Mouse (Mus musculus) bone marrow, adult 2 months (tissue): Measurements from ENCODE around the gene Plch2. TPM values are rescaled to one million over a fixed set of nuclear protein-coding genes. Genes with fewer than 3 reads are reported as not detected.

Source experiments
- H3K27ac ChIP-seq: fragments of 200-500 bp; 2 replicates; pipeline ENCODE4 v1.5.1; 2012; ENCODE audit warnings: low read depth, mild to moderate bottlenecking, control low read depth, inconsistent platforms, low read length; ENCODE audit not compliant: control insufficient read depth, poor library complexity, insufficient read depth
- H3K4me1 ChIP-seq: fragments of 200-500 bp; 2 replicates; pipeline ENCODE4 v1.6.1; 2011; ENCODE audit warnings: low read length; ENCODE audit not compliant: control insufficient read depth, insufficient read depth
- H3K4me3 ChIP-seq: fragments of 200-500 bp; replicated peaks from 2 replicates; pipeline ENCODE3; 2011; ENCODE audit warnings: mild to moderate bottlenecking, low read depth, low read length, control low read depth; ENCODE audit not compliant: control insufficient read depth
- CTCF ChIP-seq: fragments of 200-500 bp; IDR thresholded peaks from 2 replicates; pipeline ENCODE4 v1.5.1; 2011; ENCODE audit warnings: low read length, control low read depth; ENCODE audit not compliant: control insufficient read depth, insufficient read depth
- POLR2A ChIP-seq: fragments of 200-500 bp; IDR thresholded peaks from 2 replicates; pipeline ENCODE4 v1.6.1; 2011; ENCODE audit warnings: low read depth, mild to moderate bottlenecking, control low read depth, low read length, borderline replicate concordance; ENCODE audit not compliant: control insufficient read depth
- WGBS: fragments of 180-500 bp; shearing (Covaris S2); methylation state at CpG from one replicate; pipeline ENCODE4 v1.1.7; 2018; 5-methylcytosine and 5-hydroxymethylcytosine counted together
- polyA plus RNA-seq: library from polyadenylated mRNA; stranded (reverse); fragments of >200 nt; gene quantifications from 2 replicates; pipeline ENCODE4 v1.2.4, GENCODE M21; 2011; ENCODE audit warnings: low replicate concordance; ENCODE audit not compliant: missing spikeins, insufficient read depth, insufficient read length

Gene Plch2
- polyA plus RNA-seq, 1 experiment, result not detected

DNA sequence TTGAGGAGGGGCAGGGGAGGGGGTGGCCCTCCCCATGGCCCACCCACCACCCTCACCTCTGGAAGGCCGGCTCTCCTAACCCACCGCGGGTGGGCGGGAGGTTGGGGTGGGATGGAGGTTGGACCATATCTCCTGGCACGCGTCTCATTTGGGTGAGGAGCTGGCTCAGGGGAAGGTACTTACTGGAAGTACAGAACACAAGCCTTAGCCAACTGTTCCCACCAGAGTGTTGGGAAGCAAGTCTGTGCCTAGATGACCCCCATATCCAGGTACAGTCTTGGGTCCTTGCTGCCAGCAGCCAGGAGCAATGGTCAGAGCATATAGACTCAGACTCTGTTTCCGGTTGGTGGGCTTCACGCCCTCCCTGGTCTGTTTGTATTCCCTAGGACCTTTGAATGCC, 98.0 kb downstream of the Plch2 start:
- Histone ChIP-seq H3K4me1 (peaks cover 2% of the 10 kb centered on the region), H3K4me3 (no peak overlapping the region), H3K27ac (no peak overlapping the region)
- no peak for TF ChIP-seq POLR2A
- 63% methylated on average over 8 of the region's 8 CpGs for WGBS

DNA sequence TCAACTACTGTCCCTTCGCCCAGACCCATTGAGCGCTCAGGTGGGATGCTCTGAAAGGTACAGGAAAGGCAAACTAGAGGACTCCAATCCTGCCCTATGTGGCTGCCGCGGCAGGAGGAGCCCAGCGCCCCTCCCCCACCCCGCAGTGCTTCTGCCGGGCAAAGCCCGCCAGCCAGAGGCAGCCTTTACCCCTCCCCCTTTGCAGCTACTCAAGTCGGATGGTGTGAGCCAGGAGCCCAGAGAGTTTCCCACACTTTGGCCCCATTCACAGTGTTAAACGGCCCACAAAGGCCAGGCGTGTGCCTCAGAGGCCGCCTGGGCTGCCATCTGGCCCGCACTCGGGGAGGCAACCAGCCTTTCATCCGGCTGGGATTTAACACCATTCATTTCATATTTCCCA, 98.4 kb downstream of the Plch2 start:
- no peak overlapping the region for H3K27ac ChIP-seq
- no peak overlapping the region for H3K4me3 ChIP-seq
- peaks cover under 1% of the 10 kb centered on the region for H3K4me1 ChIP-seq
- no peak for TF ChIP-seq CTCF
- TF ChIP-seq POLR2A, result no peak
- 33% methylated on average over 15 of the region's 15 CpGs for WGBS

DNA sequence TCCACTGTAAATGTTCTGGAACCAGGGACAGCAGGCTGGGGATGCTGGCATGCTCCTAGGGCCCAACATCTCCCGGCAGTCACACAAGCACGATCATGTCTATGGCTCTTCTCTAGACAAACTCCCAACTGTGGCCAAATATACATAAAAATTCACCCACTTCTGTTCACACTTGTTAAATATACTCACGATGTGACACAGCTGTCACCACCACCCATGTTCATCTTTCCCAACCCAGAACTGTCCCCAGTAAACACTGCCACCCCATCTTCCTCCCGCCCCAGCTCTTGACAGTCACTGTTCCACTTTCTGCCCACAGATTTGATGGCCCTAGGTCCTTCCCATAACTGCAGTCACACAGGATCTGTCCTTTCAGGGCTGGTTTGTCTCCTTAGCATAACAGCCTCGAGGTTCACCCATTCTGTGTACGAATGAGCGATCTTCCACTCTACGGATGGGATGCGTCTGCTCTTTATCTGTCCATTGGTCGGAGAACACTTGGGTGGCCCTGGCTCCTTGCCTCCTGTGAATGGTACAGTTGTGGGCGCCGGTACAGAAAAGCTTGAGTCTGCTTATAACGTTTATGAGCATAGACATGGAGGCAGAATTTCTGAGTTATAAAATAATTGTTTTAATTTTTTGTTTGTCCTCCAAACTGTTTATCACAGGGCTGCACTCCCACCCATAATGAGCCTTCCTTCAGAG, 99.1 kb downstream of the Plch2 start:
- TF ChIP-seq POLR2A, result no peak
- no peak for TF ChIP-seq CTCF
- H3K4me3 ChIP-seq, result no peak overlapping the region
- WGBS, result 73% methylated on average over 13 of the region's 13 CpGs
- no peaks in the 10 kb centered on the region; the same call in 1 of the 2 replicates for H3K4me1 ChIP-seq
- H3K27ac ChIP-seq, result no peak overlapping the region

DNA sequence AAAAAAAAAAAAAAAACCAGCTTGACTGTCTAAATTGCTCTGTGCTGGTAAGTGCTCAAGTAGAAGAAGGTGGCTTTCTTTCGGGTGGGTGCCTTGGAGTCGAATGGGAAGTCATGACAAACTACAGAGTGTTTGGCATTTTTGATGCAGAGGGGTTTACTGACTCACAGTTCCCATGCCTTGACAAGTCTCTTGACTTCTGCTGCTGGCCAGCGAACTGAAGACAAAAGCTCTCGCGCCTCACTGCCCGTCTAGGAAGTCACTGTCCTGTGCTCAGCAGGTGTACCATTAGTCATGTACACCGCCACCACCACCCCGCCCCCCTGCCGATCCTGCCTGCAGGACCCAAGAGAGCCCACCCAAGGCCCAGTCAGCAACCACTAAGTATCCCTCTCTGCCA, 100.0 kb downstream of the Plch2 start:
- 62% methylated on average over 9 of the region's 9 CpGs for WGBS
- TF ChIP-seq CTCF (no peak), POLR2A (no peak)
- Histone ChIP-seq H3K27ac (no peak overlapping the region), H3K4me1 (no peaks in the 10 kb centered on the region), H3K4me3 (no peak overlapping the region)

DNA sequence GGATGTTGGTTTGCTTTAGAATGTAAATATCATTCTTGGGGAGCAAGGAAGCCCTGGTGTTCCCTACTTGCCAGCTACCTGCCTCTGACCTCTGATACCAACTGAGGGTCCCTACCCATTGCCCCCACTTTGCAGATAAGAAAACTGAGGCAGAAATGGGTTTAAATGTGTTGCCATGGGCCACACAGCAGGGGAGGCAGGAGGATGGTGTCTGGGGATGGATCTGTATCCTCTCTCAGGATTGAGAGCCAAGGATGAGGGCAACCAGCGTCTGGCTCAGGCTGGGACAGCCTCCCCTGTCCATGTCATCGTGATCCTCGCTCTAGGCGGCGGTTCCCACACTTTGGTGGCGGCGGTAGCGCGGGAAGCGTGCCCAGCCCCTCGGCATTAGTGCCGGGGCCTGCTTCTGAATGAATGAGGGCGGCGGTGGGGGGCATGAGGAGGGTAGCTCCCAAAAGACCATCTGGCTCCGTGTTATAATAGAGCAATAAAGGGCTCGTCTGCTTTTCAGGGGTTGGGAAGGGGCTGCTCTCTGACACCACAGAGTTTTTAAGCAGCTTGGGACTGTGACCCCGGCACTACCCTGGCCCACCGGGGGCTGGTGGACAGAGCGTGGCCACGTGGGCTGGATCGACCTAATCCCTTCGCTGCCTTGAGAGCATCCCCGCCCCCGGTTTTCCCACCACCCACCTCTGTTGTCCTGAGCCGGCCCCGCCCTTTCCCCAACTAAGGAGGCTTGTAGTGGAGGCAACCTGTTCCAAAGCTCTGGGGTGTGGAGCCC, 103.9 kb downstream of the Plch2 start:
- TF ChIP-seq POLR2A (no peak), CTCF (no peak)
- H3K4me3 ChIP-seq, result no peak overlapping the region
- no peaks in the 10 kb centered on the region for H3K4me1 ChIP-seq
- H3K27ac ChIP-seq, result no peak overlapping the region
- 12% methylated on average over 26 of the region's 26 CpGs for WGBS

DNA sequence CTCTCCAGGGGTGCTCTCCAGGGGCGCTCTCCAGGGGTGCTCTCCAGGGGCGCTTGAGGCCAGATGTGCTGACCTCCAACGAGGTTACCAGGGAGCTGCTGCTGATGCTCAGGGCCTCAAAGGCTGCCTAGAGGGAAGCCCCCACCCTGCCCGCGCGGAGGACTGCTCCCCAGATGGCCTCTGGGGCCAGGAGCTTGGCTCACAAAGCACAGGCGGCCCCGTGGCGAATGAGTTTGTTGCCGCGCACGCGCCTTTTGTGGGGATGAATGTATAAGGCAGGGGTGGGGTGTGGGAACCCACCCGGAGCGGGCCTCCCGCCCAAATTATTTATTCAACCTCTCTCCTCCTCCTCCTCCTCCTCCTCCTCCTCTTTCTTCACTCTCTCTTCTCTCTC, 107.0 kb downstream of the Plch2 start:
- Histone ChIP-seq H3K27ac (no peak overlapping the region), H3K4me3 (no peak overlapping the region), H3K4me1 (no peaks in the 10 kb centered on the region)
- TF ChIP-seq CTCF (no peak), POLR2A (no peak)
- 18% methylated on average over 16 of the region's 16 CpGs for WGBS

DNA sequence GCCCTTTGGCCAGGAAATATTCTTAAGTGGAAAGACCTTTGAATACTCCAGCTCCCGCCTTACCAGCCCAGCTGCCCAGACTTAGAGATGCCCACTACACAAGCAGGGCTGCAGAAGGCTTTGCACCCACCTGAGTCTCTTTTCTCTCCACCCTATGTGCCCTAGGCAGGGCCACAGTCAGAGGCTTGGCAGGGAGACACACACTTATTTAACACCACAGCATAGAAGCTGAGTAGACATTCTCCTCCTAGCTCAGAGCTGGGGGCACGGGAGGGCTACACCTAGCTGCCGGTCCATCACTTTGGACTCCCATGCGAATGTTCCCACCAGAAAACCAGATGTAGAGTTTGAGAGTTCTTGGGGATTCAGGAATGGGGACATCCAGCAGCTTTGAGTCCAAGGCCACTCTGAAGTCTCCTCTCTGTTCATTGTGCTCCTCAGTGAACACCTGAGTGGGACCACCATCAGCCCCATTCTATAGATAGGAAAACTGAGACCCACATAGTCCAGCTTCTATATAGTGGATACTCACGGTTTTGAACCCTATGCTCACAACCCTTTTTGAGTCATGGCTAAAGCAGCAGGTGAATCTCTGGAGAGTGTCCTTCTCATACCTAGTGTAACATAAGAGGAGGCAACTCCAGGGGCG, 107.5 kb downstream of the Plch2 start:
- no peak overlapping the region for H3K27ac ChIP-seq
- TF ChIP-seq POLR2A (no peak), CTCF (no peak)
- 79% methylated on average over 6 of the region's 6 CpGs for WGBS
- no peaks in the 10 kb centered on the region; the same call in 1 of the 2 replicates for H3K4me1 ChIP-seq
- H3K4me3 ChIP-seq, result no peak overlapping the region

DNA sequence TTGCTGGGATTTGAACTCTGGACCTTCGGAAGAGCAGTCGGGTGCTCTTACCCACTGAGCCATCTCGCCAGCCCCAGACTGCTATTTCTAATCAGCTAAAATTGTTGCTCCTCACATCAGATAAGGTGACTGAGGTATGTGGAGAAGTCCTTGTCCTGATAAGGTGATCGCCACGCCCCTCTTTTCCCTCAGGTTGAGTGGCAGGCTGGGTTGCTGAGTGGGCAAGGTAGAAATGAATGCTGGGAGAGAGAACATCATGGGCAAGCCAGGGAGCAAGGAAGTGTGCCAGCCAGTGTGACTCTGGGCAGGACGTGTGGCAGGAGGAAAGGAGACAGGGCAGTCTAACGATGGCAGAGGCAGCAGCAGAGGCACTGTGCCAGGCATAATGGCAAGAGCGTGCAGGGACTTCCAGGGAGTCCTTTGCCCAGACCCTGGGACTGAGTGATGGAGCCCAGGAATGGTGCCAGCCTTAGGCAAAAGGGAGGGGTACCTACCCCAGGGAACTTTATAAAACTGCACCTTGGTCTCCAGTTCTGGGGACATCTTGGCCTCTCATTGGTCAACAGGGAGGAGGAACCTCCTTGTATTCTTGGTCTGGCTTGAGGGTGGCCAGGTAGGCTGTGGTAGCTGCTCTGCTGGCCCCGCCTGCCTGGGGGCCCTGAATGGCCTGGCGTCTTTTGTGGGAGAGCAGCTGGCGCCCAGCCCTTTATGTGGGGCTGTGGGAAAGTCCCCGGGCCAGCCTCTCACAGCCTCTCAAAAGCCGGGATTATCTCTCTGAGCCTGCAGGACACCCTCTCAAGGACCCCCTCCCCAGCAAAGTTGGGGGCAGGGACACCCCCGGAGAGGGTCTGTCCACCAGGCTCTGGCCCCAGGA, 108.3 kb downstream of the Plch2 start:
- TF ChIP-seq CTCF, result no peak
- no peak for TF ChIP-seq POLR2A
- H3K27ac ChIP-seq, result no peak overlapping the region
- H3K4me3 ChIP-seq, result no peak overlapping the region
- 40% methylated on average over 14 of the region's 14 CpGs for WGBS
- peaks cover 4% of the 10 kb centered on the region for H3K4me1 ChIP-seq
